Mouse (Mus musculus) heart, embryonic 16.5 days (tissue): ENCODE data around the gene Gm6268. TPM values are rescaled to one million over a fixed set of nuclear protein-coding genes. Genes with fewer than 3 reads are reported as not detected.

ENCODE experiments used
- ATAC-seq: fragments of 200-750 bp; cut with Nextera tagmentation; replicated peaks from 2 replicates; pipeline ENCODE4 v1.8.0; 2017; ENCODE audit warnings: moderate number of reproducible peaks; ENCODE audit not compliant: insufficient read depth, low FRiP score; ENCODE audit errors: extremely low read depth
- H3K27ac ChIP-seq: fragments of 300-500 bp; sonication (generic); 2 replicates; pipeline ENCODE4 v1.5.1; 2014; ENCODE audit warnings: mild to moderate bottlenecking, low read length, control low read depth, moderate library complexity
- H3K27me3 ChIP-seq: fragments of 300-500 bp; sonication (generic); 2 replicates; pipeline ENCODE4 v1.6.1; 2014; ENCODE audit warnings: low read length, mixed read lengths; ENCODE audit not compliant: control insufficient read depth, insufficient read depth
- H3K36me3 ChIP-seq: fragments of 300-500 bp; sonication (generic); 2 replicates; pipeline ENCODE4 v1.6.1; 2014; ENCODE audit not compliant: control insufficient read depth, insufficient read depth
- H3K4me1 ChIP-seq: fragments of 300-500 bp; sonication (generic); 2 replicates; pipeline ENCODE4 v1.6.1; 2014; ENCODE audit warnings: low read length, mixed read lengths; ENCODE audit not compliant: control insufficient read depth, insufficient read depth
- H3K4me2 ChIP-seq: fragments of 300-500 bp; sonication (generic); 2 replicates; pipeline ENCODE4 v1.6.1; 2014; ENCODE audit warnings: low read depth, mild to moderate bottlenecking, control low read depth, low read length
- H3K4me3 ChIP-seq: fragments of 300-500 bp; sonication (generic); 2 replicates; pipeline ENCODE4 v1.5.1; 2014; ENCODE audit warnings: mild to moderate bottlenecking, control low read depth, low read length
- H3K9ac ChIP-seq: fragments of 300-500 bp; sonication (generic); 2 replicates; pipeline ENCODE4 v1.6.1; 2014; ENCODE audit warnings: low read length, control low read depth
- H3K9me3 ChIP-seq: fragments of 300-500 bp; sonication (generic); replicated peaks from 2 replicates; pipeline ENCODE4 v1.6.1; 2016; ENCODE audit warnings: low read length; ENCODE audit not compliant: control insufficient read depth
- WGBS: fragments of 180-500 bp; shearing (Covaris S2); extraction: QIAGEN DNeasy Blood & Tissue Kit; methylation state at CpG from one replicate; pipeline ENCODE4 v1.1.7; 2014; 5-methylcytosine and 5-hydroxymethylcytosine counted together
- polyA plus RNA-seq: library from polyadenylated mRNA; unstranded; fragments of >200 nt; fragmentation: Nextera tagmentation; extraction: Ambion mirVana; gene quantifications from 2 replicates; pipeline ENCODE4 v1.2.1, GENCODE M21; 2015

Gene Gm6268
- polyA plus RNA-seq = not detected in 2 replicates

DNA sequence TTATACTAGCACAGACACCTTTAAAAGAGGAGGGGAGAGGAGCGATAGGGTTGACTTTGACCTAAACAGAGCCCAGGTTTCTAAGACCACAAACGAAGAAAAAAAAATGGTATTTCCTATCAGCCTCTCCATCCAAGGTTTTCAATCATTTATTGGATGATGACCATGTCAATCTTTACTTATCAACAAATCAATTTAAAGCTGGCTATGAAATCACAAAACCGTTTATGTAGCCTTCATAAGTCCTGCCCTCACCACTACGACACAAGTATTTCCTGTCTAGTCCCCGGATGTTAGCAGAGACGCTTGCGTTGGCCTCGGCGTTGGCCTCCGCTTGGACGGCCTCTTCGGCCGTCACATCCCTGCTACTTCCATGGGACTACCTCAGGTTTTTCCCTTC is at the start of gene Gm6268:
Gm6268 (plus strand) TSS at position 301 of the 400 bp plus-strand sequence.
- WGBS = 89% methylated on average over 13 of the region's 13 CpGs
- H3K27ac ChIP-seq = no peak within 1 kb of the TSS
- H3K27me3 ChIP-seq = no peaks in the 10 kb centered on the region
- no peak for ATAC-seq
- no peaks in the 10 kb centered on the region for H3K4me1 ChIP-seq
- no peak within 1 kb of the TSS for H3K4me2 ChIP-seq
- H3K4me3 ChIP-seq = no peak within 1 kb of the TSS
- H3K36me3 ChIP-seq = no peaks in the 10 kb centered on the region
- no peak within 1 kb of the TSS for H3K9ac ChIP-seq
- no peaks in the 10 kb centered on the region for H3K9me3 ChIP-seq

DNA sequence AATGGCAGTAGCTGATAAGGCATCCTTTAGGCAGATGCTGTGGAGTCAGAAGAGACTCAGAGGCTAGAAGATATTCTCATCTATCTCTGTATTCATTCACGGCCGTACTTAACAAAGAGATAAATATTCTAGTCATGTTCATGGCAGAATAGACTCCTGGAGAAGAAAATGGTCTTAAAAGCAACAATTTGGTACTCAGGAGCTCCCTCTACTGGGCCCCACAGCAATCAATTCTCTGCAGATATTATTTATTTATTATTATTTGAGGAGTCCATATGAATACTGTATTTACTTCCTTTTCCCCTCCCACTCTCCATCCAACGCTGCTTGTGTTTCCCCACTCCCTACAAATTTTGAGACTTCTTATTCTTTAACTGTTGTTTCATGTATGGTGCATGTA is 48.6 kb upstream of the Gm6268 start:
- ATAC-seq = no peak
- Histone ChIP-seq H3K27me3 (no peaks in the 10 kb centered on the region), H3K27ac (no peak overlapping the region), H3K9ac (no peak overlapping the region), H3K9me3 (no peaks in the 10 kb centered on the region), H3K4me1 (no peaks in the 10 kb centered on the region), H3K4me2 (no peak overlapping the region), H3K36me3 (no peaks in the 10 kb centered on the region), H3K4me3 (no peak overlapping the region)
- 49% methylated on average over 3 of the region's 3 CpGs for WGBS

DNA sequence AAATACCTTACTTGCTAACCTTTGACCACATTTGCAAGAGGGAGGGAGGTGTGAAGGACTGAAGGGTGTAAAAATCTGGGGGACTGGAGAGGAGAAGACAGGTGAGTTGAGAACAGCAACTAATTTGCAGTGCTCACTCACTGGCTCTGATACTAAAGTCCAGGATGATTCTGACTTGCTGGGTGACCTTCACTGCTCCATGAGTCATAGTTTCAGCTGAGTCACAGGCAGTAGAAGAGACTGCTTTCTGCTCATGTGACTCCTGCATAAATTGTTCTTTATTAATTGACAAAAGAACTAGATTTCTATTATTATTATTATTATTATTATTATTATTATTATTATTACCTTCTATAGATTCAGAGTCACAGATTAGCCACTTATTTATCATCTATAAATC is 15.7 kb upstream of the Gm6268 start:
- Histone ChIP-seq H3K9me3 (no peaks in the 10 kb centered on the region), H3K9ac (no peak overlapping the region), H3K4me2 (no peak overlapping the region), H3K27ac (no peak overlapping the region), H3K4me3 (no peak overlapping the region), H3K27me3 (no peaks in the 10 kb centered on the region), H3K36me3 (no peaks in the 10 kb centered on the region), H3K4me1 (no peaks in the 10 kb centered on the region)
- ATAC-seq = no peak

DNA sequence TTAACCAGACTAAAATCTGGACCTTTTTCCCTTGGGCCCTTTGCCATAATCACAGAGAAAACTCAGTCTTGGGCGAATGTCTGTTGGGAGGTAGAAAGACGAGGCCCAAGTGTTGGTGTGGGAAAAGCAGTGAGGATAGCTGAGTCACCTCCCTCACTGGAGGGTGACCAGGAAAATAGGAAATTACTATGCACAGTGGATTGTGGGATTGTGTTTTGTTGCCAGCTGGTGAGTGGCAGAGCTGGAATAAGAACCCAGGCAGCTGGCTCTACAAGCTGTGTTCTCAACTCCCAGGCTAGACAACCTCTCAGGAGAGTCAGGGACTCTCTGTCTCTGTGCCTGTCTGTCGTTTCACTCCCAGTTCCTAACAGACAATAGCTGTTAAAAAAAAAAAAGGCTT is 11.1 kb upstream of the Gm6268 start:
- Histone ChIP-seq H3K27me3 (no peaks in the 10 kb centered on the region), H3K4me3 (no peak overlapping the region), H3K9me3 (no peaks in the 10 kb centered on the region), H3K4me2 (no peak overlapping the region), H3K27ac (no peak overlapping the region), H3K36me3 (no peaks in the 10 kb centered on the region), H3K9ac (no peak overlapping the region), H3K4me1 (no peaks in the 10 kb centered on the region)
- WGBS = 46% methylated on average over 3 of the region's 3 CpGs
- ATAC-seq = no peak

DNA sequence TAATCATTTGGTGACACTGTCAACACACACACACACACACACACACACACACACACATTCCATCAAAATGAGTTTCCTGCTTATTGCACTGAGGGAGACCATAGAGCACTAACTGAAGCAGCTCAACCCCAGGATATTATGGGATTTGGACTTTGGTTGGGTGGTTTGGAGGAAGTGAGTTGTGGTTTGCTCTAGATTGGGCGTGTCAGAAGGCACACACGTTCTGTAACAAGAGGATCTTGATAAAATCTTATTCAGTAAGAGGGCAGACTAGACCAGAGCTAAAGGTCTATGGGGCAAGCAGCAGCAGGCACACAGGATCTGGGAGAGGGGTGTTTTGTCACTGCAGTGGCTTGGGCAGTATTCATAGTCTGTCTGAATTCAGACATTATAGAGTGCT is 10.6 kb upstream of the Gm6268 start:
- Histone ChIP-seq H3K4me1 (no peaks in the 10 kb centered on the region), H3K9me3 (no peaks in the 10 kb centered on the region), H3K4me3 (no peak overlapping the region), H3K36me3 (no peaks in the 10 kb centered on the region), H3K9ac (no peak overlapping the region), H3K4me2 (no peak overlapping the region), H3K27me3 (no peaks in the 10 kb centered on the region), H3K27ac (no peak overlapping the region)
- WGBS = 42% methylated on average over 2 of the region's 2 CpGs
- ATAC-seq = no peak

DNA sequence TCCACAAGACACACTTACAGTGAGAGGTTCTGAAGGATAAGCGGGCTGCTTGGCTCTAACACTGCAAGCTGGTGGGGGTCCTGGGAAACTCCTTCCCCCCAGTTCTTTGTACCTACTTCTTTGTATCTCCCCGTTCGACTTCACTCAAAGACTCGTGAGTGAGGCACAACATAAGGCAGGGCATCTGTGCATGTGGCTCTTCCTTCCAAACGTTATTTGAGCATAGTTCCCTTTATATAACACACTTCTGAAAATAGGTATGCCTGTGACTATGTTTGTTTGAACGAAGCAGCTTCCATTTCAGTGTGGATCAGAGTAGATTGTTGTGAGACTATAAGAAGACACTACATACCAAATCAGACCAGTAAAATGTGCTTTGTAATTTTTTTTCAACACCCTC is 8.4 kb upstream of the Gm6268 start:
- Histone ChIP-seq H3K36me3 (no peaks in the 10 kb centered on the region), H3K27me3 (no peaks in the 10 kb centered on the region), H3K4me1 (no peaks in the 10 kb centered on the region), H3K9me3 (no peaks in the 10 kb centered on the region), H3K27ac (no peak overlapping the region), H3K9ac (no peak overlapping the region), H3K4me2 (no peak overlapping the region), H3K4me3 (no peak overlapping the region)
- WGBS = 62% methylated on average over 6 of the region's 6 CpGs
- ATAC-seq = no peak

DNA sequence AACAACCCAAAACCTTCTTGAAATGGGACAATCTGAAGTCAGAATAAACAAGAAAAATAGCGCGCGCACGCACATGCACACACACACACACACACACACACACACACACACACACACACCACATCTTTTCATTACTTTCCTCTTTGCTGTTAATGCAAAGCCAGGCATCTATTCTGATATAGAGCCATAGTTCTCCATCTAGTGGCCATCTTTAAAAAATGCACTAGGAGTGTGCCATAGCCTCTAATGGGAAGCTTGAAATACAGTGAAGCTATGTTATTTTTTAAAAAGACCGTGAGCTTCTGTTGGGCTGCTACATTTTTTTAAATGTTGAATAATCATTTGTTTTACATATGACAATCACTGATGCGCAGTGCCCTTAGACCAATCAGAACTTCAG is 7.8 kb upstream of the Gm6268 start:
- no peaks in the 10 kb centered on the region for H3K9me3 ChIP-seq
- H3K36me3 ChIP-seq = no peaks in the 10 kb centered on the region
- WGBS = 35% methylated on average over 6 of the region's 6 CpGs
- no peak for ATAC-seq
- no peaks in the 10 kb centered on the region for H3K4me1 ChIP-seq
- H3K9ac ChIP-seq = no peak overlapping the region
- no peak overlapping the region for H3K27ac ChIP-seq
- H3K27me3 ChIP-seq = no peaks in the 10 kb centered on the region
- H3K4me2 ChIP-seq = no peak overlapping the region
- H3K4me3 ChIP-seq = no peak overlapping the region

DNA sequence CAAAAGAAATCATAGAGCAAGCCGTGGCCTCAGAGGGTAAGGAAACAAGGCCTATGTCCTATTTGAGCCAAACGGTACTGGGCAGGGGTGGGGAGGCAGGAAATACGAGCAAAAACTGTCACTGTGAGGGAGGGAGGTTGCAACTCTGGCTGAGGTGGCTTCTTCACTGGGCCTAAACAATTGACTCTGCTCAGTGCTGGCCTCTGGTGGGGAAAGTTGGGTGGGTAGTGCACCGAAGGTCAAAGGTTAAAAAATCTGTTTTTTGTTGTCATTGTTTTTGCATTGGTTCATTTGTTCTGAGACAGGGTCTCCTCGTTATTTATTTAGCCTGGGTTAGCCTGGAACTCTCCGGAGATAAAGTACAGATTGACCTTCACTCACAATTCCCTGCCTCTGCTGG is 1.2 kb downstream of the Gm6268 start:
- H3K4me2 ChIP-seq = no peak overlapping the region
- no peaks in the 10 kb centered on the region for H3K9me3 ChIP-seq
- ATAC-seq = no peak
- H3K4me3 ChIP-seq = no peak overlapping the region
- no peaks in the 10 kb centered on the region for H3K36me3 ChIP-seq
- no peak overlapping the region for H3K27ac ChIP-seq
- 53% methylated on average over 6 of the region's 6 CpGs for WGBS
- H3K27me3 ChIP-seq = no peaks in the 10 kb centered on the region
- H3K9ac ChIP-seq = no peak overlapping the region
- no peaks in the 10 kb centered on the region for H3K4me1 ChIP-seq

DNA sequence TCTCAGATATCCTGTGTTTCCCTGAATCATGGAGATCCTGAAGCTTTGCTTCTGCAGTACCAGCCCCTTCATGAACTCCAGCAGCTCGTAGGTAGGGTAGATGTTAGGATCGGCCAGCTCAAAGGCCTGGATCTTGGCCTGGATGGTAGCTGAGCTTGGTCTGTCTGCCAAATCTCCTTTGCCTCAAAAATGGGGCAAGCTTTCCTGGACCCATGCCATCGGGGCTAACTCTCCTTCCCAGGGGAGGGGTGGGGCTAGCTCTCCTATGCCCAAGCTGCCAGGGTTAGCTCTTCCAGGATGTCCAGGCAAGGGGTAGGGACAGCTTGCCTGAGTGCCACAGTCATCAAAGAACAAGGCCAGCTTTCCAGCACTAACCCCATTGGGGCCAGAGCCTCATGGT is 18.1 kb downstream of the Gm6268 start:
- 78% methylated on average over 3 of the region's 3 CpGs for WGBS
- Histone ChIP-seq H3K36me3 (no peaks in the 10 kb centered on the region), H3K4me3 (no peak overlapping the region)

DNA sequence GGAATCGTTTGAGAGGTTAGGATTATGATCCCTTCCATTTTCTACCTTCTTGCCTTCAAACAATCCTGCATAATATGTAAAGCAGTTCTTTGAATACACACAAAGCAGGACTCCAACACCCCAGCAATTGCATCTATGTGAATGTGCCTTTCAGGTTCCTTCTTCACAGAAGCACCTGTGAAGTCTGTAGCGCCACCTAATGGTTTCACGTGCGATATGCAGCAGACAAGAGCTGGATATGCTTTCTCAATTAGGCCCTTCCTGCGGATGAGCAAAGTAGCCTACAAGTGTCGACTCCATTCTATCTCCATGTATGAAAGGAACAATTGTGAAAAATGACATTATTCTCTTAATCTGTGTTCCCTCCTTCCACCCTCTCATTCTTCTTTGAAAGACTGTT is 33.9 kb downstream of the Gm6268 start:
- no peaks in the 10 kb centered on the region for H3K27me3 ChIP-seq
- H3K4me2 ChIP-seq = no peak overlapping the region
- no peak for ATAC-seq
- no peaks in the 10 kb centered on the region for H3K36me3 ChIP-seq
- no peaks in the 10 kb centered on the region for H3K9me3 ChIP-seq
- H3K4me1 ChIP-seq = no peaks in the 10 kb centered on the region
- no peak overlapping the region for H3K27ac ChIP-seq
- no peak overlapping the region for H3K9ac ChIP-seq
- WGBS = 44% methylated on average over 6 of the region's 6 CpGs
- H3K4me3 ChIP-seq = no peak overlapping the region

More for the DNA sequence above, 18.1 kb downstream of the Gm6268 start:
- H3K4me1 ChIP-seq = no peaks in the 10 kb centered on the region
- no peaks in the 10 kb centered on the region for H3K27me3 ChIP-seq
- H3K27ac ChIP-seq = no peak overlapping the region
- no peak overlapping the region for H3K9ac ChIP-seq
- H3K4me2 ChIP-seq = no peak overlapping the region
- no peak for ATAC-seq
- H3K9me3 ChIP-seq = no peaks in the 10 kb centered on the region
